Mouse (Mus musculus): ENCODE data around the gene Klhdc8b. TPM values are rescaled to one million over a fixed set of nuclear protein-coding genes. Genes with fewer than 3 reads are reported as not detected.

Klhdc8b gene
- polyA plus RNA-seq, 1 experiment from 2014 or later = 37.2 TPM

DNA sequence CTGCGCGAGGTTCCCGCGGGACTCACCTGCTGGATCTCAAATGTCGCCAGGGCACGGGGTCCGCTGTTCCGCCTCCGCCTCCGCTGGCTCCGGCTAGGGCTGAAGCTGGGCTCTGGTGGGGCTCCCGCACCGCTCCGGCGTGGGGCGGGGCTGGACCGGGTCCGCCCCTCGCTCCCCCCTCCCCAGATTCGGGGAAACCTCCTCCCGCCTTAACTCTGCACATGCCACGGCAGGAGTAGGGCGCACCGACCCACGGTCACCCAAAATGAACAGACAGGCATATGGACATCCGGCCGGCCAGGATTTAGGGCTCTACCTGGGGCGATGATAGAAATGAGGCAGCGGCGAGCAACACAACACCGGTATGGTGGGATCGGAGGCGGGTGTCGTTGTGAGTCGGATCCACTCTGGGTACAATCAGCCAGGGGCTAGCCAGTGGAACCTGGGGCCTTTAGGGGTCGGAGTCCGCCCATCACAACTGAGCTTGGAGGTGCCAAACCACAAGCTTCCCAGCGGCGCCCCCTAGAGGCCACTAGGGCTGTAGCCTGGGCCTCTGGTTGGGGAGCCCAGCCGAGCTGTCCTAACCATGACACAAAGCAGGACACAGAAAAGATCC lies 9.0 kb downstream of the Klhdc8b start:
- H3K4me1 ChIP-seq (replicated peaks; ENCODE audit: control insufficient read depth, insufficient read depth) = 0 out of 2 replicates have a peak, but pooled peaks cover 2% of the 10 kb centered on the region
- no peaks in the 10 kb centered on the region for H3K36me3 ChIP-seq (ENCODE audit: control insufficient read depth, insufficient read depth, low read length)
- peak overlapping the region; percentile 90 for H3K4me2 ChIP-seq (replicated peaks; ENCODE audit: low read depth)
- H3K9ac ChIP-seq (ENCODE audit: low read length) = peak overlapping the region; percentile 69
- WGBS = under 1% methylated on average over 40 of the region's 40 CpGs
- peak overlapping the region; percentile 61 for H3K4me3 ChIP-seq (ENCODE audit: low read depth, low read length)
- H3K27ac ChIP-seq (replicated peaks) = peak overlapping the region; percentile 81
- ATAC-seq (ENCODE audit: low FRiP score, low TSS enrichment) (peak; percentile 84), DNase-seq (ENCODE audit: low spot score) (peak; percentile 91)
- no peaks in the 10 kb centered on the region for H3K9me3 ChIP-seq (ENCODE audit: control insufficient read depth, low read length)
- TF ChIP-seq EP300 (optimal IDR thresholded peaks at IDR 0.05) (no peak), CTCF (IDR thresholded peaks at IDR 0.05; ENCODE audit: low read depth) (peak; percentile 93)
- no peaks in the 10 kb centered on the region for H3K27me3 ChIP-seq (ENCODE audit: control insufficient read depth, insufficient read depth, low read length)

GRCm38 (mm10) chr9:108451519-108452160 lies 9.7 kb downstream of the Klhdc8b start:
- no peak for DNase-seq (ENCODE audit: low spot score)
- H3K9ac ChIP-seq (ENCODE audit: low read length) = peak overlapping the region; percentile 69
- H3K27ac ChIP-seq (replicated peaks) = peak overlapping the region; percentile 78; the same call in 1 of the 2 replicates
- H3K4me1 ChIP-seq (replicated peaks; ENCODE audit: control insufficient read depth, insufficient read depth) = 0 out of 2 replicates have a peak, but pooled peaks cover 2% of the 10 kb centered on the region
- WGBS = 47% methylated on average over 6 of the region's 6 CpGs
- H3K36me3 ChIP-seq (ENCODE audit: control insufficient read depth, insufficient read depth, low read length) = no peaks in the 10 kb centered on the region
- TF ChIP-seq CTCF (IDR thresholded peaks at IDR 0.05; ENCODE audit: low read depth) (no peak), EP300 (optimal IDR thresholded peaks at IDR 0.05) (no peak)
- H3K27me3 ChIP-seq (ENCODE audit: control insufficient read depth, insufficient read depth, low read length) = no peaks in the 10 kb centered on the region
- H3K9me3 ChIP-seq (ENCODE audit: control insufficient read depth, low read length) = no peaks in the 10 kb centered on the region
- peak overlapping the region; percentile 61 for H3K4me3 ChIP-seq (ENCODE audit: low read depth, low read length)
- peak overlapping the region; percentile 90 for H3K4me2 ChIP-seq (replicated peaks; ENCODE audit: low read depth)
- no peak for ATAC-seq (ENCODE audit: low FRiP score, low TSS enrichment)

DNA sequence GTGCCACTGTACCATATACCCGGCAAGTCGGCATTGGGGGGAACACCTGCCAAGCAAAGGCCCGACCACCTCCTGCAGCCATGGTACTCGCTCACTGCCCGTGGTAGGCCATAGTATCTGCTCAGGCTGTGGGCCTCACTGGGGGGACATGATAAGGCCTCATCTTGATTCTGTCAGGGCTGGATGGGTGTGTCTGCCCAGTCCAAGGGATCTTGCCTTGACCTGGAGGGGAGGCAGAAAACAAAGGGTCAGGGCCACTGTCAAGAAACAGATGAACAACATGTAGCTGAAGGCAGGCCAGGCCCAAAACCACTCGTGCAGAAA lies 10.2 kb downstream of the Klhdc8b start:
- WGBS = 60% methylated on average over 6 of the region's 6 CpGs

GRCm38 (mm10) chr9:108450292-108451169 lies 10.8 kb downstream of the Klhdc8b start:
- Histone ChIP-seq H3K27ac (replicated peaks) (peak overlapping the region; percentile 37), H3K9ac (ENCODE audit: low read length) (peak overlapping the region; percentile 38), H3K4me3 (ENCODE audit: low read depth, low read length) (peak overlapping the region; percentile 61), H3K4me1 (replicated peaks; ENCODE audit: control insufficient read depth, insufficient read depth) (0 out of 2 replicates have a peak, but pooled peaks cover 2% of the 10 kb centered on the region), H3K36me3 (ENCODE audit: control insufficient read depth, insufficient read depth, low read length) (no peaks in the 10 kb centered on the region), H3K4me2 (replicated peaks; ENCODE audit: low read depth) (peak overlapping the region; percentile 90), H3K9me3 (ENCODE audit: control insufficient read depth, low read length) (no peaks in the 10 kb centered on the region), H3K27me3 (ENCODE audit: control insufficient read depth, insufficient read depth, low read length) (no peaks in the 10 kb centered on the region)
- TF ChIP-seq EP300 (optimal IDR thresholded peaks at IDR 0.05) (no peak), CTCF (IDR thresholded peaks at IDR 0.05; ENCODE audit: low read depth) (no peak)
- DNase-seq (ENCODE audit: low spot score) (peak; percentile 58), ATAC-seq (ENCODE audit: low FRiP score, low TSS enrichment) (peak; percentile 13; the same call in 1 of the 2 replicates)
- 52% methylated on average over 20 of the region's 21 CpGs for WGBS

More for the DNA sequence above, 10.2 kb downstream of the Klhdc8b start:
- Histone ChIP-seq H3K4me2 (replicated peaks; ENCODE audit: low read depth) (peak overlapping the region; percentile 90), H3K27me3 (ENCODE audit: control insufficient read depth, insufficient read depth, low read length) (no peaks in the 10 kb centered on the region), H3K4me3 (ENCODE audit: low read depth, low read length) (peak overlapping the region; percentile 61), H3K27ac (replicated peaks) (peak overlapping the region; percentile 37), H3K4me1 (replicated peaks; ENCODE audit: control insufficient read depth, insufficient read depth) (0 out of 2 replicates have a peak, but pooled peaks cover 2% of the 10 kb centered on the region), H3K36me3 (ENCODE audit: control insufficient read depth, insufficient read depth, low read length) (no peaks in the 10 kb centered on the region), H3K9me3 (ENCODE audit: control insufficient read depth, low read length) (no peaks in the 10 kb centered on the region), H3K9ac (ENCODE audit: low read length) (peak overlapping the region; percentile 69)
- no peak for DNase-seq (ENCODE audit: low spot score)
- TF ChIP-seq EP300 (optimal IDR thresholded peaks at IDR 0.05) (no peak), CTCF (IDR thresholded peaks at IDR 0.05; ENCODE audit: low read depth) (no peak)
- no peak for ATAC-seq (ENCODE audit: low FRiP score, low TSS enrichment)

- no peak for TF ChIP-seq EP300 (optimal IDR thresholded peaks at IDR 0.05)
- no peak for TF ChIP-seq CTCF (IDR thresholded peaks at IDR 0.05; ENCODE audit: low read depth)
- Histone ChIP-seq H3K27ac (replicated peaks) (0 out of 2 replicates have a peak overlapping the region, but pooled peaks have one; percentile 35), H3K4me2 (replicated peaks; ENCODE audit: low read depth) (peak overlapping the region; percentile 90; the same call in 1 of the 2 replicates), H3K4me1 (replicated peaks; ENCODE audit: control insufficient read depth, insufficient read depth) (0 out of 2 replicates have a peak, but pooled peaks cover 2% of the 10 kb centered on the region), H3K9me3 (ENCODE audit: control insufficient read depth, low read length) (no peaks in the 10 kb centered on the region), H3K9ac (ENCODE audit: low read length) (no peak overlapping the region), H3K4me3 (ENCODE audit: low read depth, low read length) (no peak overlapping the region), H3K27me3 (ENCODE audit: control insufficient read depth, insufficient read depth, low read length) (no peaks in the 10 kb centered on the region), H3K36me3 (ENCODE audit: control insufficient read depth, insufficient read depth, low read length) (no peaks in the 10 kb centered on the region)
- ATAC-seq (ENCODE audit: low FRiP score, low TSS enrichment) (no peak), DNase-seq (ENCODE audit: low spot score) (no peak)
- 51% methylated on average over 4 of the region's 4 CpGs for WGBS
These were observed 11.5 kb downstream of the Klhdc8b start for GRCm38 (mm10) chr9:108449860-108450259.

Measured in stomach, postnatal 0 days (tissue).